Mouse (Mus musculus): ENCODE measurements at regions not wholly inside any gene's neighbourhood (a gene's known extent, or its start where the extent isn't known, plus 50 kb on each side); places are given as distances from the start of the nearest gene placed in this dataset.

GRCm38 (mm10) chr2:179370882-179371546, 71.2 kb upstream of the Cdh4 start:
- no peak overlapping the region for H3K9ac ChIP-seq (replicated peaks)
- no peak overlapping the region for H3K4me2 ChIP-seq
- no peaks in the 10 kb centered on the region for H3K27me3 ChIP-seq
- H3K4me3 ChIP-seq (replicated peaks) = no peak overlapping the region
- H3K36me3 ChIP-seq = no peaks in the 10 kb centered on the region
- H3K9me3 ChIP-seq = no peaks in the 10 kb centered on the region
- WGBS = 52% methylated on average over 14 of the region's 14 CpGs
- no peak for ATAC-seq (ENCODE audit: insufficient number of reproducible peaks, insufficient read depth, low FRiP score, low TSS enrichment, low read depth)
- H3K27ac ChIP-seq = no peak overlapping the region
- H3K4me1 ChIP-seq (replicated peaks) = peaks cover 3% of the 10 kb centered on the region; the same call in 1 of the 2 replicates

- Histone ChIP-seq H3K27me3 (no peaks in the 10 kb centered on the region), H3K27ac (no peak overlapping the region), H3K4me1 (replicated peaks) (peaks cover 3% of the 10 kb centered on the region; the same call in 1 of the 2 replicates), H3K4me3 (replicated peaks) (no peak overlapping the region), H3K9me3 (no peaks in the 10 kb centered on the region), H3K36me3 (no peaks in the 10 kb centered on the region), H3K9ac (replicated peaks) (no peak overlapping the region), H3K4me2 (no peak overlapping the region)
- 71% methylated on average over 7 of the region's 7 CpGs for WGBS
- ATAC-seq (ENCODE audit: insufficient number of reproducible peaks, insufficient read depth, low FRiP score, low TSS enrichment, low read depth) = no peak
Observed at GRCm38 (mm10) chr2:179371553-179371952, 70.7 kb upstream of the Cdh4 start.

GRCm38 (mm10) chr2:179379691-179380443, 62.4 kb upstream of the Cdh4 start:
- 0 out of 2 replicates have a peak, but pooled peaks have one; percentile 18 for ATAC-seq (ENCODE audit: insufficient number of reproducible peaks, insufficient read depth, low FRiP score, low TSS enrichment, low read depth)

GRCm38 (mm10) chr2:179380444-179380705, 61.9 kb upstream of the Cdh4 start:
- no peaks in the 10 kb centered on the region for H3K36me3 ChIP-seq
- peak overlapping the region; percentile 42; the same call in 1 of the 2 replicates for H3K27ac ChIP-seq
- no peak overlapping the region for H3K4me3 ChIP-seq (replicated peaks)
- H3K9me3 ChIP-seq = no peaks in the 10 kb centered on the region
- WGBS = 53% methylated on average over 4 of the region's 4 CpGs
- ATAC-seq (ENCODE audit: insufficient number of reproducible peaks, insufficient read depth, low FRiP score, low TSS enrichment, low read depth) = no peak
- no peak overlapping the region for H3K9ac ChIP-seq (replicated peaks)
- H3K4me1 ChIP-seq (replicated peaks) = peaks cover 16% of the 10 kb centered on the region
- no peaks in the 10 kb centered on the region for H3K27me3 ChIP-seq
- H3K4me2 ChIP-seq = no peak overlapping the region

More at GRCm38 (mm10) chr2:179379691-179380443, 62.4 kb upstream of the Cdh4 start:
- Histone ChIP-seq H3K4me2 (0 out of 2 replicates have a peak overlapping the region, but pooled peaks have one; percentile 1), H3K9me3 (no peaks in the 10 kb centered on the region), H3K27ac (peak overlapping the region; percentile 42; the same call in 1 of the 2 replicates), H3K9ac (replicated peaks) (no peak overlapping the region), H3K4me1 (replicated peaks) (peaks cover 16% of the 10 kb centered on the region), H3K27me3 (no peaks in the 10 kb centered on the region), H3K36me3 (no peaks in the 10 kb centered on the region), H3K4me3 (replicated peaks) (no peak overlapping the region)
- WGBS = 61% methylated on average over 11 of the region's 11 CpGs

GRCm38 (mm10) chr2:179381916-179382315, 60.3 kb upstream of the Cdh4 start:
- WGBS = 89% methylated on average over 3 of the region's 3 CpGs
- H3K4me1 ChIP-seq (replicated peaks) = peaks cover 20% of the 10 kb centered on the region
- H3K27ac ChIP-seq = no peak overlapping the region
- no peaks in the 10 kb centered on the region for H3K9me3 ChIP-seq
- no peaks in the 10 kb centered on the region for H3K27me3 ChIP-seq
- no peak overlapping the region for H3K9ac ChIP-seq (replicated peaks)
- H3K36me3 ChIP-seq = no peaks in the 10 kb centered on the region
- ATAC-seq (ENCODE audit: insufficient number of reproducible peaks, insufficient read depth, low FRiP score, low TSS enrichment, low read depth) = no peak
- H3K4me3 ChIP-seq (replicated peaks) = no peak overlapping the region
- H3K4me2 ChIP-seq = no peak overlapping the region

GRCm38 (mm10) chr2:179382594-179382993, 59.6 kb upstream of the Cdh4 start:
- Histone ChIP-seq H3K4me1 (replicated peaks) (peaks cover 20% of the 10 kb centered on the region), H3K27me3 (no peaks in the 10 kb centered on the region), H3K4me2 (no peak overlapping the region), H3K36me3 (no peaks in the 10 kb centered on the region), H3K9ac (replicated peaks) (no peak overlapping the region), H3K27ac (no peak overlapping the region), H3K9me3 (no peaks in the 10 kb centered on the region), H3K4me3 (replicated peaks) (no peak overlapping the region)
- no peak for ATAC-seq (ENCODE audit: insufficient number of reproducible peaks, insufficient read depth, low FRiP score, low TSS enrichment, low read depth)
- 90% methylated on average over 9 of the region's 9 CpGs for WGBS

DNA sequence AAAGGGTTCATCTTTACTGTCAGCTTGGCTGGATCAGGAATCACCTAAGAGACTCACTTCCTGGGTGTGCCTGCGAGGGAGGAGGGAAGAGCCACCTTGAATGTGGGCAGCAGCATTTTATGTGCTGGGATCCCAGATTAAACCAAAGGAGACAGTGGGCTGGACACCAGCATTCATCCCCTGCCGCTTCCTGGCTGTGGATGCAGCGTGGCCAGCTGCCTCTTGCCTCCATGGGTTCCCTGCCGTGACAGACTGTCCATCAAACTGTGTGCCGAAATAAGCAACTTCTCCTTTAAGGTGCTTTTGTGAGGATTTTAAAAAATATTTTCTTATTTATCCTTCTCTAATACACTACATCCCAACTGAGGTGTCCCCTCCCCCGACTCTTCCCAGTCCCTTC, 55.4 kb upstream of the Cdh4 start:
- Histone ChIP-seq H3K36me3 (no peaks in the 10 kb centered on the region), H3K27me3 (no peaks in the 10 kb centered on the region), H3K4me2 (no peak overlapping the region), H3K4me1 (replicated peaks) (0 out of 2 replicates have a peak, but pooled peaks cover 9% of the 10 kb centered on the region), H3K4me3 (replicated peaks) (no peak overlapping the region), H3K27ac (no peak overlapping the region), H3K9ac (replicated peaks) (no peak overlapping the region), H3K9me3 (no peaks in the 10 kb centered on the region)
- no peak for ATAC-seq (ENCODE audit: insufficient number of reproducible peaks, insufficient read depth, low FRiP score, low TSS enrichment, low read depth)
- 80% methylated on average over 6 of the region's 6 CpGs for WGBS

DNA sequence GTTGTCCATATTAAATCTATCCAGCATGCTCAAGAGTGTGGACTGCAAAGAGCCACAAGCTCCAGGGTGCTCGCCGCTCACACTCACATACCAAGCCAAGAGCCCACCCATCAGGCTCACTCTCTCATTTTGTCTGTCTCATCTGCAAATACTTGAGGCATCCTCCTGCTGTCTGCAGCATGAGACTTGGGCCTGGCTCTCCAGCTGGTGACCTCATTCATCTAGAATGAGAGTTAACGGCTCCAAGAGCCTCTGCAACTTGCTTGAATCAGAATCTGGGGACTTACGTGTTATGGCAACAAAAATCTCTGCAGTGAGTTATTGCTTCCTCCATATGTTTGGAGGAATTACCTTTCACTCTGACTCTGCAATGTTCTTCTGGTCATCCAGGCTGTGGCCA, 51.7 kb upstream of the Cdh4 start:
- no peak overlapping the region for H3K4me2 ChIP-seq
- no peak overlapping the region for H3K27ac ChIP-seq
- no peaks in the 10 kb centered on the region for H3K36me3 ChIP-seq
- H3K4me3 ChIP-seq (replicated peaks) = no peak overlapping the region
- H3K4me1 ChIP-seq (replicated peaks) = 0 out of 2 replicates have a peak, but pooled peaks cover 9% of the 10 kb centered on the region
- no peaks in the 10 kb centered on the region for H3K9me3 ChIP-seq
- H3K27me3 ChIP-seq = no peaks in the 10 kb centered on the region
- no peak overlapping the region for H3K9ac ChIP-seq (replicated peaks)
- no peak for ATAC-seq (ENCODE audit: insufficient number of reproducible peaks, insufficient read depth, low FRiP score, low TSS enrichment, low read depth)
- WGBS = 70% methylated on average over 4 of the region's 4 CpGs

DNA sequence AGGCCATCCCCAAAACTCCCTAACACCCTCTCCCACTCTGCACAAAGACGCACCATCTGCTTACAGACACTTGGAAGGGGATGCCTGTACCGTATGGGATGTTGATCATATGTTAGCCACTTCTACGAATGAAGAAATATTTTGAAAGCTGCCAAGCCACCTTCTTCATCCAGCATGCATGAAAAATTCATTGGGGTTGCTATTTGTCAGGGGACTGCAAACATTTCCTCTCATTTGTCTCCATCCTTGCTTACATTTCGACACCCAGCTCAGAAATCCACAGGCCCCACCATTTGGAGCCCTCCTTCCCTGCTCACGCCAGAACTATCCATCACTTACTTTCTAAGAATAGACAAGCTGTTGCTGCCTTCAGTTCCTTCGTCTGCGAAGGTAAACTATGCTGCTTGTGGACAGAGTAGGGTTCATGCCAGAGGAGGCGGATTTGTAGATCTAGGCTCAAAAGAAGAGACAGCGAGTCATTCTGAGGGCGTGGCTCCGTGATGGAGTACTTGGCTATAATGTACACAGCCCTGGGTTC, 51.2 kb upstream of the Cdh4 start:
- 66% methylated on average over 11 of the region's 11 CpGs for WGBS
- Histone ChIP-seq H3K36me3 (no peaks in the 10 kb centered on the region), H3K4me1 (replicated peaks) (0 out of 2 replicates have a peak, but pooled peaks cover 8% of the 10 kb centered on the region), H3K4me2 (no peak overlapping the region), H3K27ac (no peak overlapping the region), H3K9me3 (no peaks in the 10 kb centered on the region), H3K9ac (replicated peaks) (no peak overlapping the region), H3K4me3 (replicated peaks) (no peak overlapping the region), H3K27me3 (no peaks in the 10 kb centered on the region)
- no peak for ATAC-seq (ENCODE audit: insufficient number of reproducible peaks, insufficient read depth, low FRiP score, low TSS enrichment, low read depth)

All from limb, embryonic 12.5 days (tissue).